Mouse (Mus musculus) small intestine, adult 2 months (tissue): Measurements from ENCODE around the gene Slc16a5.

Experiments
- CTCF ChIP-seq: fragments of 200-500 bp; IDR thresholded peaks from 2 replicates; pipeline ENCODE4 v1.5.1; 2012; ENCODE audit warnings: low read depth, mild to moderate bottlenecking, control low read depth, inconsistent platforms, low read length, moderate library complexity, mixed read lengths; ENCODE audit not compliant: insufficient replicate concordance, insufficient read length; ENCODE audit errors: extremely low read depth
- POLR2A ChIP-seq: fragments of 200-500 bp; IDR thresholded peaks from 2 replicates; pipeline ENCODE4 v1.6.1; 2012; ENCODE audit warnings: low read depth, mild to moderate bottlenecking, control low read depth, inconsistent platforms, low read length, moderate library complexity

- TF ChIP-seq POLR2A (no peak), CTCF (no peak)
These were observed 40.3 kb upstream of the Slc16a5 start for GRCm38 (mm10) chr11:115421972-115422371.
